Mouse (Mus musculus) layer of hippocampus, adult 9-11 months (tissue): ENCODE measurements around the gene Art2b.
A peak's percentile ranks its signal among the peaks of the same experiment; 100 is the strongest.
"Not testable (repeated sequence)": the region's sequence is repeated elsewhere in the genome, so short reads cannot be mapped to it uniquely, and the experiment has no call there.

ENCODE experiments used
- DNase-seq: peaks from one replicate; pipeline ENCODE4 v3.0.0; 2022

Art2b gene

GRCm38 (mm10) chr7:101559393-101559792 is 26.0 kb downstream of the Art2b start:
- DNase-seq, result not testable (repeated sequence)

- DNase-seq, result no peak
Measured at GRCm38 (mm10) chr7:101557391-101557790, 28.0 kb downstream of the Art2b start.

GRCm38 (mm10) chr7:101555473-101555872 is 29.9 kb downstream of the Art2b start:
- DNase-seq, result not testable (repeated sequence)

- DNase-seq, result no peak
Measured at GRCm38 (mm10) chr7:101551530-101551929, 33.9 kb downstream of the Art2b start.

GRCm38 (mm10) chr7:101550686-101551485 is 34.5 kb downstream of the Art2b start:
- DNase-seq, result no peak

- DNase-seq, result no peak
Measured at GRCm38 (mm10) chr7:101549266-101549665, 36.1 kb downstream of the Art2b start.

- DNase-seq, result no peak
Measured at GRCm38 (mm10) chr7:101547651-101548050, 37.7 kb downstream of the Art2b start.

GRCm38 (mm10) chr7:101541734-101542133 is 43.7 kb downstream of the Art2b start:
- DNase-seq, result peak; percentile 62

- DNase-seq, result peak; percentile 83
Measured at GRCm38 (mm10) chr7:101541132-101541531, 44.3 kb downstream of the Art2b start.

- no peak for DNase-seq
Measured at GRCm38 (mm10) chr7:101540684-101541083, 44.7 kb downstream of the Art2b start.

GRCm38 (mm10) chr7:101539774-101540173 is 45.6 kb downstream of the Art2b start:
- DNase-seq, result no peak

- DNase-seq, result no peak
Measured at GRCm38 (mm10) chr7:101538141-101538933, 47.1 kb downstream of the Art2b start.

- no peak for DNase-seq
Measured at GRCm38 (mm10) chr7:101537541-101537940, 47.9 kb downstream of the Art2b start.

- DNase-seq, result no peak
Measured at GRCm38 (mm10) chr7:101535517-101535916, 49.9 kb downstream of the Art2b start.

- no peak for DNase-seq
Measured at GRCm38 (mm10) chr7:101535102-101535501, 50.3 kb downstream of the Art2b start.

GRCm38 (mm10) chr7:101534428-101534827 is 51.0 kb downstream of the Art2b start:
- DNase-seq, result no peak
